Mouse (Mus musculus) testis, postnatal 10 days (tissue): ENCODE data around the gene Ncam2.

ENCODE experiments used
- DNase-seq: peaks from one replicate; pipeline ENCODE4 v3.0.0; 2021; ENCODE audit warnings: low spot score

Gene Ncam2

GRCm38 (mm10) chr16:81200201-81201071 is at the start of gene Ncam2:
Gene Ncam2 (plus strand): TSS chr16:81200697.
- peak; percentile 75 for DNase-seq

DNA sequence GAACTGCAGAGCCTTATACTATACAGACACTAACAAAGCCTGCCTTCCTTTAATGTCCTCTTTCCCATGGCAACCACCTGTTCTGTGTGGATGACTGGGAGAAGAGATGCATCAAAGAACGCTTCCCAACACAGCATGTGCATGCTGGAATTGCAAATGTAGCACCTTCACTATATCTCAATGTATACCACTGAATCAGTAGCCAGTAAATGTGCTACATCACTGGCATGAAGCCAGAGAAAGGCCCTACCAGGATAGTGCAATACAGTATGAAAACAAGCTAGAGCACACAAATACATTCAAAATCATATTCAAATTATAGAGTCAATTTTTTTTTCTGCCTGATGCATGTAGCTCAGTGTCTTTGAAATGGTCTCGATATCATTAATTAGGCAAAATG is 29.7 kb upstream of the Ncam2 start:
- DNase-seq, result no peak

DNA sequence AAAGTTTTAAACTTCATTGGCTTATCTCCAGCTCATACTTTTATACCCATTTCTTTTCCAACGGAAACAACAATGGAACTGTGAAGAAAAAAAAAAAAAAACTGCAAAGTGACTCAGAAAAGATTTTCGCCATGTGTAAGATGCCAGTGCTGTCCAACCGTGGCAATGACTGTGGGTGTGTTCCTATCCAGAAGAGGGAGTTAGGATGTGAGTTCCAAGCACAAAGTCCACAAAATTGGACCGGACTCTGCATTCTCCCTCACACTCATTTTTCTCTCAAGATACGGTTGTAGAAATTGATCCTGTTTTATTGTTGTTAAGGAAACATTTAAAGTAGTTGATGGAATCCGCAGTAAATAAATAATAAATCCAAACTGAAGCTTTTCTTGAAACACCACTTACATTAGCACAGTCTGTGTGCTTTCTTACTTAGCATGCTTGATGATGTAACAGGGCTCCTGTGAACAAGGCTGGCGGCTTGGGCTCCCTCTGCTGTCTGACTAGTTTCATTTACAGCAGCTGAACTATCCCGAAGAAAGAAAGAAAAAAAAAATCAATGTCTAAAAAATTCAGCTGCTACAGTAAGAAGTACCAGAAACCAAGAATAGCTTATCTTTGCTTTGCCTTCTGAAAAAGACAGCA is 25.1 kb upstream of the Ncam2 start:
- DNase-seq, result peak; percentile 61

DNA sequence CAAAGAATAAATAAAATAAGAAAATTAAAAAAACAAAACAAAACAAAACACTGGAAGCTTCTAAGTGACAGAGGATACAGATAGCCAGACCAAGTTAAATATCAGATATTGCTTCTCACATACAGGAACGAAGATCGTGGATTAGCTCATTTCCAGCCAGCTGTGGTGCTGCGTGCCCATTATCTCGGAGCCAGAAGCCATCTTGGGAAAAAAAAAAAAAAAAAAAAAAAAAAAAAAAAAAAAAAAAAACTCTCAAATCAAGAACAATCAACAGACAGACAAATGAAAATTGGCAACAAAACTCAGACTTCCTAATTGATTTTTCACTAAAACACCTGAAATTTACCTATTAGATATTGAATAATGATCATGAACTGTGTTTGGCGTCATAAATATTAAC is 20.7 kb upstream of the Ncam2 start:
- DNase-seq, result no peak

DNA sequence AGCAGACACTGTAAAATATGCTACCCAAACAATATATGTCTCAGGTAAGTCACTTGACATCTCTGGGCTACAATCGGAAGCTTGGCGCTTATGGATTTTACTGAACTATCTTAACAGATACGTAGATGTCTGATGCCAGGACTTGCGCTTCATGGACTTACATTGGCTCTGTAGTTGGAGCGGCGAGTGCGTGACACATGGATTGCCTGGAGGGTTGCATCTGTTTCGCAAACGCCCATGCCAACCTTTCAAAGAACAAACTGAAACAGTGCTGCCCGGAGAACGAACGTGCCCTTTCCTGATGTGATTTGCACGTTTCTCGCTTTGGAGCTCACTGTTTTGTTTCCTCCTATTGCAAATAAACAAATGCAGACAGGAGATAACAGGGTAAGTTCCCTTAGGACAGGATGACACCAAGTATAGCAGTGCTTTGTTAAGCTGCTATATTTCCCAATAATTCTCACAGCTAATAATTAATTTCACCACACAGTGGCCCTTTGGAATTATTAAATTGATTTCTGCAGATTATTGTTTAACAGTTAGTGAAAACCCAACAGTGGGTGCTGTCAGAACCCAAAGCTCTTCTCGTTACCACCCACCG is 12.8 kb upstream of the Ncam2 start:
- DNase-seq, result no peak

DNA sequence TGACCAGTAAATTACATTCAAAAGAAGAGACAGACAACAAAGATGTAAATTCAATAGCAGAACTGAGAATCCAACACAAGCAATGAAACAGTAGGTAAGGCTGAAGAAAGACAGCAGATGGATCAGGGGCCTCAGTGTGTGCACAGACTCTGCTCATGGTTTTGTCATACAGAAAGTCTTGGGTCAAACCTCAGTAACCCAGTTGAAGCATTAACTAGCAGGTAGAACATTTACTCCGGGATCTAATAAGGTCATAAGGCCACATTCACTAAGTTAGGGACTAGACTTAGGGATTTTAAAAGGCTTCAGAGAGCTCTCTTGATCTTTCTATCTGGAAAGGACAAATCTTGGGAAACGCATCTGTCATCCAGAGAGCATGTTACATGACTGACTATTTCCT is 8.9 kb upstream of the Ncam2 start:
- DNase-seq, result no peak

GRCm38 (mm10) chr16:81192607-81193006 is 7.9 kb upstream of the Ncam2 start:
- no peak for DNase-seq

DNA sequence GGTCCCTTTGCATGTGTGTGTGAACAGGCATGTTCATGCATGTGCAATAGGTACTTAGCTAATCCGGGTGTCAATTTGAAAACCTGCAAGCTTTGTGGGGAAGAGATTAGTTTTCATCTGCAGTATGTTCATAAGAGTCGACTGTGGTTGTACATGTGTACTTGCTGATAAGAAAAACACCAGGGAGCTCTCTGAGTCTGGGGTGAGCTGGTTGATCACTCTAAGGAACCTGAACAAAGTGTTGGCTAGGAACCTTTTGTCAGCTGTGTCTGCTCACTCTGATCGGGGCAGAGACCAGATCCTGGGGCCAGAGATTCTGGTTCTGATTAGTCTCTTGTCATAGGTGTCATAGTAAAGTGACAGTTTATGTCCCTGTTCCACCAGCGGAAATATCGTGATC is 1.0 kb upstream of the Ncam2 start:
- no peak for DNase-seq

GRCm38 (mm10) chr16:81201471-81201870 is 974 bp downstream of the Ncam2 start:
- no peak for DNase-seq

DNA sequence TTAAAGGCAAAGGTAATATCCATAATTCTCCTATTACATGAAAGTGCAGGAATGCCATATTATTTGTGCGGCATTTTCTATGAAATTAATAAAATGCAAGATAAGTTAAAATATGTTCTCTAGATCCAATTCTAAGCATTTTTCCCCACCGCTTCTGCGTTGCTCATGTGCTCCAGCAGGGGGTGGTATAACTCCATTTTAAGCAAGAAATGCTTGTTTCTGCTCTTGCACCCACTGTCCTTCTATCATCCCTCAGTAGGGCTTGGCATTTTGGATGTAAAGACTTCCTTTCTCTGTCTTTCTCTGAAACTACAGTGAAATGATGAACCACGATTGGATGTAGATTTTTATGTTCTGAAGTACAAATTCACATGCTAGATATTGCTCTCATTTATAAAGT is 1.5 kb downstream of the Ncam2 start:
- peak; percentile 47 for DNase-seq

- no peak for DNase-seq
Measured at GRCm38 (mm10) chr16:81202721-81203161, 2.2 kb downstream of the Ncam2 start.

DNA sequence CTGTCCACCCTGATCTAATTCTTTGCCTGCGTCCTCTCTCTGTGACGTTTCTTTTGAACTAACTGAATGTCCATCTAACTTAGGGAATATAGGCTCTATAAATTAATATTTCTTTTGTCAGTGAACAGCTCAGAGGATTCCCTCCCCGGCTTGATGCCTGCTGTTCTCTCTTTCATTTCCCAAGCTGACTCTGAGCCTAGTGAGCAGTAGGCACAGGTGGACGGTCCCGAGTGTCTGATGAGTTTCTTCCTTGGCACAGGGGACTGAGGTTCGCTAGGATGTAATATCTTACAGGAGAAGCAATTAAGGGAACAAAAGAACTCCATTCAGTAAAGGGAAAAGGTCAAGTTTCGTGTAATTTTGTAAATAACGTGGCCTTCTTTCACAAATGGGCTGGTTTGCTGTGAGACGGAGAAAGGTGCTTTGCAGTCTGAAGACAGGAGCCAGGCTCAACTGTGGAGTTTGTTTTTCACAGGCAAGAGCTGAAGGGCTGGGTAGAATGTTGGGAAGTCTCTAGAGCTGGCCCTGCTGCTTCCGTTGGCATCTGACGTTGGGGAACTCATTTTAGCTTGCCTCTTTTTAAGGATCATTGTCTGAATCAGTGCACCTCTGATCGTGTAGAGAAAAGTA is 4.0 kb downstream of the Ncam2 start:
- DNase-seq, result no peak

DNA sequence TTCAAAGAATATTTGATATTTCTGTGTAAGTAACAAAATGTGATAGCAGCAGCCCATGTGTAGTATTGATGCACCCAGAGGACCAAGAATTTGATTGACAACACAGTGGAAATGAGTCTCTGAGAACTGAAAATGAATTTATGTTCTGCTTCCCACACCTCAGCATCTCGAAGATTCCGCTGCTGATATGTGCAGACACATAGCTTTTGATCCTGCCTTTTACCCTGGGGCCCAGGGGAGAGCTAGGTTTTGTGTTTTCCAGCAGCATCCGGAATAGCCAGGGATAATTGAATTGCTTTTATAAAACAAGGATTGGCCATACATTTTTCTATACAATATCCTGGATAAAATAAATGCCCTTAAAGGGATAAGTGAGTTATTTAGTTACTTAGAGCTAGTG is 20.7 kb downstream of the Ncam2 start:
- no peak for DNase-seq

- DNase-seq, result no peak
Measured at GRCm38 (mm10) chr16:81223841-81224240, 23.3 kb downstream of the Ncam2 start.

DNA sequence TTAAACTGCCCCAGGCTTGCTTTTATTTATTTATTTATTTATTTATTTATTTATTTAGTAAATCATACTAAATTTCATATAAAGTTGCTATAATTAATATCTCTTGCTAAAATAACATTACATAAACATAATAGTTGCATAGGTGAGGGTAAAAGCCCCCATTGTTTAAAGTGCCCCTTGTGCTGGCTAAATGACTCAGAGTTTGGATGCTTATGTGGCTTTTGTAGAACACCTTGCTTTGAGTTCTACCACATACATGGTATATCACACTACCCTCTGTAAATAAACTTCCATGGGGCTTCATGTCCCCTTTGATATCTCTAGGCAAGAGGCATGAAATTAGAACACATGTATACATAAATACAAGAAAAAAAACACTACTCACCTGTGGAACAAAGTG is 23.8 kb downstream of the Ncam2 start:
- DNase-seq, result no peak

- DNase-seq, result no peak
Measured at GRCm38 (mm10) chr16:81254875-81255274, 54.4 kb downstream of the Ncam2 start.

GRCm38 (mm10) chr16:81260429-81260828 is 59.9 kb downstream of the Ncam2 start:
- no peak for DNase-seq

DNA sequence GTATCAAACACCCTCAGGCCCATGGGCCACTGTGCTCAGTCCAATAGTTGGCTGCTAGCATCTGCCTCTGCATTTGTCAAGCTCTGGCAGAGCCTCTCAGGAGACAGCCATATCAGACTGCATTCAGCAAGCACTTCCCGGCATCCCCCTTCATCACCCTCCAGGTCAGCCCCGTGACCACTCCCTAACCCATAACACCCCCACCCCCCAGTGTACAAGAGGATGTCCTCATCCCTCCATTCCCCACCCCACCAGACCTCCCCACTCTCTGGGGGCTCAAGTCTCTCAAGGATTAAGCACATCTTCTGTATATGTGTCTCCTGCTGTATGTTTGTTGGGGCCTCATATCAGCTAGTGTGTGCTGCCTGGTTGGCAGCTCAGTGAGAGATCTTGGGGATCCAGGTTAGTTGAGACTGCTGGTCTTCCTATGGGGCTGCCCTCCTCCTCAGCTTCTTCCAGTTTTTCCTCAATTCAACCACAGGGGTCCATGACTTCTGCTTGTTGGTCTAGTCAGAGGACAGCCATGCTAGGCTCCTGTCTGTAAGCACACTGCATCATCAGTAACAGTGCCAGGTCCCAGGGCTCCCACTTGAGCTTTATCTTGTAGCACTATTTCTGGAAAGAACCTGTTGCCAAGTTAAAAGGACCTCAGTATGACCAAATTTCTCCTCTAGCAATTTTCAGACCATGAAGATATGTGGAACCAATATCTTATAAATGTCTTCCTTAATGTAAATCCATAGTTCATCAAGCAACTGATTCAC is 73.3 kb downstream of the Ncam2 start:
- no peak for DNase-seq

GRCm38 (mm10) chr16:81284241-81284640 is 83.7 kb downstream of the Ncam2 start:
- peak; percentile 69 for DNase-seq

GRCm38 (mm10) chr16:81284859-81285837 is 84.7 kb downstream of the Ncam2 start:
- no peak for DNase-seq

DNA sequence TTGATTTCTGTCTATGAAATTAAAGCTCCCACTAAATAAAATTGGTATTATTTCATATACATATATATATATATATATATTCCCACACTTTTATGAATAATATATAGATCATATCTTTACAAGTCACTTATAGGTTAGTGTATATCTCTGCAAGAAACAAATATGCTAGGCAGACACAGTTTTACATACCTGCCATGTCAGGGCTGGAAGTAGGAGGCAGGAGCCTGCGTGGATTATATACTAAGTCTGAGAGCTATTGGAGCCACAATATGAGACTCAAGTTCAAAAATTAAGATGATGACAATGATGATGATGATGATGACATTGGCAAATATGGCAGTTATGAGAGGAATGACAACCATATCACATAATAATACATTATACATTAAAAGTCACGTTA is 85.4 kb downstream of the Ncam2 start:
- DNase-seq, result no peak
